Mouse (Mus musculus) stomach, postnatal 0 days (tissue): Measurements from ENCODE around the gene Uqcc3. TPM values are rescaled to one million over a fixed set of nuclear protein-coding genes. Genes with fewer than 3 reads are reported as not detected.
"Not testable (repeated sequence)": the region's sequence is repeated elsewhere in the genome, so short reads cannot be mapped to it uniquely, and the experiment has no call there.

Experiments used
- ATAC-seq: fragments of 200-750 bp; cut with Nextera tagmentation; 2 replicates; pipeline ENCODE4 v1.8.0; 2017; ENCODE audit not compliant: low FRiP score, low TSS enrichment
- DNase-seq: peaks from one replicate; pipeline ENCODE4 v3.0.0-alpha.2; 2016; ENCODE audit warnings: low spot score
- H3K27ac ChIP-seq: fragments of 300-500 bp; sonication (generic); replicated peaks from 2 replicates; pipeline ENCODE4 v1.5.1; 2014; ENCODE audit warnings: mild to moderate bottlenecking, control low read depth
- H3K27me3 ChIP-seq: fragments of 300-500 bp; sonication (generic); 2 replicates; pipeline ENCODE4 v1.6.1; 2014; ENCODE audit warnings: low read length; ENCODE audit not compliant: control insufficient read depth, insufficient read depth
- H3K36me3 ChIP-seq: fragments of 300-500 bp; sonication (generic); 2 replicates; pipeline ENCODE4 v1.6.1; 2014; ENCODE audit warnings: low read length, mixed read lengths; ENCODE audit not compliant: control insufficient read depth, insufficient read depth
- H3K4me1 ChIP-seq: fragments of 300-500 bp; sonication (generic); replicated peaks from 2 replicates; pipeline ENCODE4 v1.6.1; 2014; ENCODE audit warnings: antibody characterized with exemption; ENCODE audit not compliant: control insufficient read depth, insufficient read depth
- H3K4me2 ChIP-seq: fragments of 300-500 bp; sonication (generic); replicated peaks from 2 replicates; pipeline ENCODE4 v1.6.1; 2014; ENCODE audit warnings: low read depth, mild to moderate bottlenecking, control low read depth, moderate library complexity
- H3K4me3 ChIP-seq: fragments of 300-500 bp; sonication (generic); 2 replicates; pipeline ENCODE4 v1.5.1; 2014; ENCODE audit warnings: low read depth, low read length, control low read depth
- H3K9ac ChIP-seq: fragments of 300-500 bp; sonication (generic); 2 replicates; pipeline ENCODE4 v1.6.1; 2014; ENCODE audit warnings: mild to moderate bottlenecking, low read length, control low read depth, mixed read lengths
- H3K9me3 ChIP-seq: fragments of 300-500 bp; sonication (generic); 2 replicates; pipeline ENCODE4 v1.6.1; 2016; ENCODE audit warnings: low read length; ENCODE audit not compliant: control insufficient read depth
- CTCF ChIP-seq: IDR thresholded peaks from 2 replicates; pipeline ENCODE4 v1.5.1; 2016; ENCODE audit warnings: antibody characterized with exemption, low read depth, mild to moderate bottlenecking, moderate library complexity
- EP300 ChIP-seq: optimal IDR thresholded peaks from 2 replicates; pipeline ENCODE3; 2016; ENCODE audit warnings: antibody characterized with exemption
- WGBS: fragments of 180-500 bp; shearing (Covaris S2); extraction: QIAGEN DNeasy Blood & Tissue Kit; methylation state at CpG from one replicate; pipeline ENCODE4 v1.1.7; 2014; 5-methylcytosine and 5-hydroxymethylcytosine counted together
- polyA plus RNA-seq: library from polyadenylated mRNA; unstranded; fragments of >200 nt; fragmentation: Nextera tagmentation; extraction: Ambion mirVana; gene quantifications from 2 replicates; pipeline ENCODE4 v1.2.1, GENCODE M21; 2015

Gene Uqcc3
- polyA plus RNA-seq, 1 experiment from 2014 or later, result 85.2 TPM

- peak within 1 kb of the TSS; percentile 96; the same call in 1 of the 2 replicates for H3K27ac ChIP-seq
- no peak for TF ChIP-seq CTCF
- no peak for TF ChIP-seq EP300
- peak within 1 kb of the TSS; percentile 81 for H3K4me2 ChIP-seq
- H3K36me3 ChIP-seq, result peaks cover 5% of the 10 kb centered on the region; the same call in 1 of the 2 replicates
- ATAC-seq, result no peak; the same call in 1 of the 2 replicates
- H3K4me1 ChIP-seq, result no peaks in the 10 kb centered on the region
- H3K27me3 ChIP-seq, result no peaks in the 10 kb centered on the region
- H3K4me3 ChIP-seq, result peak within 1 kb of the TSS; percentile 61
- peak within 1 kb of the TSS; percentile 88 for H3K9ac ChIP-seq
- 75% methylated on average over 11 of the region's 11 CpGs for WGBS
- no peak for DNase-seq
- no peaks in the 10 kb centered on the region for H3K9me3 ChIP-seq
Measured at GRCm38 (mm10) chr19:8839103-8839907, 41.4 kb downstream of the Uqcc3 start, which contains the start of gene Gng3. Gng3 (minus strand) TSS chr19:8839194.

DNA sequence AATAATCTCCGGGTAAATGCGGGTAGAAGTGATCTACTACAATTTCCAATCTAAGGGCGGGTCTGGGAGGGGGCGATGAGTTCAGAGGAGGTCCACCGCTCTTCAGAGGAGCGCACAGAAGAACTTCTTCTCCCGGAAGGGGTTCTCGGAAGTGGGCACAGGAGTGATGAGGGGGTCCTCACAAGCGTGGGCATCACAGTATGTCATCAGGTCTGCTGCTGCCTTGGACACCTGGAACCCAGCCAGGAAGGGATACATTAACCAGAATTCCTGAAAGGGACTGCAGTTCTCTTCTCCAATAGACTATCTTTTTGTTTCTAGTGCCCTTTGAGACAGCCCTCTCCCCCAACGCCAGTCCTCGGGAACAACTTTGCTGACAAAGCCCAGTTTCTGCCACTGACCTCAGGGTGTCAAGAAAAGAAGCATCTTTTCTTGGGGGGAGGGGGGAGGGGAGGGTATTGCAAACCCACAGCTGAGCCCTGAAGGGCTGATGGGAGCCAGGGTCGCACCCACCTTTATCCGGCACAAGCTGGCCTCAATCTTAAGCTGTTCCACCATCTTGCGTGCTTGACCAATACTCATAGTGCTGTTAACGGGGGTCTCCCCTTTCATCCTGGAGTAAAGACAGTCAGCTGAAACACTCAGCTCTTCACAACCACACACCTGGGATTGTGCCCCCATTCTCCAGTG is 42.5 kb downstream of the Uqcc3 start:
- no peaks in the 10 kb centered on the region for H3K4me1 ChIP-seq
- TF ChIP-seq EP300 (no peak), CTCF (no peak)
- H3K36me3 ChIP-seq, result peaks cover 5% of the 10 kb centered on the region; the same call in 1 of the 2 replicates
- no peaks in the 10 kb centered on the region for H3K27me3 ChIP-seq
- WGBS, result 22% methylated on average over 15 of the region's 15 CpGs
- H3K4me3 ChIP-seq, result peak overlapping the region; percentile 61
- no peaks in the 10 kb centered on the region for H3K9me3 ChIP-seq
- peak overlapping the region; percentile 81 for H3K4me2 ChIP-seq
- ATAC-seq, result peak; percentile 2; the same call in 1 of the 2 replicates
- DNase-seq, result no peak
- peak overlapping the region; percentile 88 for H3K9ac ChIP-seq
- peak overlapping the region; percentile 96 for H3K27ac ChIP-seq

DNA sequence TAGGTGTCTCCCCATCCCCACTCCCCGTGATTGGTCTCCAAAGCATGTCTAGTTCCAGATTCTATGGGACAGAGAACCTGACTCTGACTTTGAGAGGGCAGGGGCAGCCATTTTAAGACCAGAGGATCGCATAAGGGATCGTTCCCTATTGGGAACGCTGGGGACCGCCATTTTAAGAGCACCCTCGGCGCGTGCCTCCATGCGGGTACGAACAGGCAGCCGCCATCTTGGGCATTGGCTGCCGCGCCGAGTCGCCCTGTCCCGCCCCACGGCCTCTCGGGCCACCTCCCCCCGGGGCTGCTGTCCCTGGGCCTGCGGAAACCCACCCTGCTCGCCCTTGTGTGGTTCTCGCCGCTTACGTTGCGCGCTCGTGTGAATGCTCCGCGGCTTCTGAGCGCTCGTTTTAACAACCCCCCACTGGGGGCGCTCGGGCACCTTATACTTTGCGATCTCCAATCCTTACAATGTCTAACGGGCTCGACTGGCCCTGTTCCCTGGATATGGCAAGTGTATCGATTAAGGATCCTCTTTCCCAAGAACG is 43.4 kb downstream of the Uqcc3 start, which contains the start of gene Bscl2:
Gene Bscl2 (plus strand): TSS at position 217 of the 541 bp plus-strand sequence.
- Histone ChIP-seq H3K27me3 (no peaks in the 10 kb centered on the region), H3K9ac (peak within 1 kb of the TSS; percentile 88), H3K4me1 (no peaks in the 10 kb centered on the region), H3K4me3 (peak within 1 kb of the TSS; percentile 61), H3K27ac (peak within 1 kb of the TSS; percentile 96), H3K36me3 (0 out of 2 replicates have a peak, but pooled peaks cover 4% of the 10 kb centered on the region), H3K4me2 (peak within 1 kb of the TSS; percentile 81), H3K9me3 (no peaks in the 10 kb centered on the region)
- TF ChIP-seq EP300 (no peak), CTCF (peak; percentile 69)
- under 1% methylated on average over 38 of the region's 38 CpGs for WGBS
- peak; percentile 88 for DNase-seq
- peak; percentile 82 for ATAC-seq

- not testable (repeated sequence) for ATAC-seq
- 95% methylated on average over 10 of the region's 10 CpGs for WGBS
Measured at GRCm38 (mm10) chr19:8836327-8836726, 44.4 kb downstream of the Uqcc3 start.

GRCm38 (mm10) chr19:8832971-8833370 is 47.8 kb downstream of the Uqcc3 start:
- Histone ChIP-seq H3K4me2 (no peak overlapping the region), H3K27ac (peak overlapping the region; percentile 30; the same call in 1 of the 2 replicates), H3K4me3 (no peak overlapping the region), H3K4me1 (no peaks in the 10 kb centered on the region), H3K9me3 (no peaks in the 10 kb centered on the region), H3K9ac (no peak overlapping the region), H3K36me3 (peaks cover 27% of the 10 kb centered on the region), H3K27me3 (no peaks in the 10 kb centered on the region)
- 74% methylated on average over 4 of the region's 4 CpGs for WGBS
- TF ChIP-seq EP300 (no peak), CTCF (no peak)
- no peak for ATAC-seq
- no peak for DNase-seq

More at GRCm38 (mm10) chr19:8836327-8836726, 44.4 kb downstream of the Uqcc3 start:
- not testable (repeated sequence) for DNase-seq, H3K4me1 ChIP-seq, H3K4me3 ChIP-seq, H3K4me2 ChIP-seq, H3K36me3 ChIP-seq, H3K9ac ChIP-seq, H3K27me3 ChIP-seq, H3K9me3 ChIP-seq, H3K27ac ChIP-seq
